Mouse (Mus musculus): Measurements from ENCODE around the gene Gm11114. TPM values are rescaled to one million over a fixed set of nuclear protein-coding genes. Genes with fewer than 3 reads are reported as not detected.

Gm11114 gene
- total RNA-seq (2021): not detected

- no peak for DNase-seq (ENCODE audit: extremely low spot score in 1 of 2, low spot score in 2 of 2)
- intact Hi-C loops (cut with DNase I): no loop called here
These were observed at the start of gene Gm11114 for GRCm38 (mm10) chr9:85312473-85312872. TSS of gene Gm11114 (plus strand) at chr9:85312773.

- DNase-seq (ENCODE audit: extremely low spot score in 1 of 2, low spot score in 2 of 2): no peak
- intact Hi-C loops (cut with DNase I): no loop called here
These were observed 45.7 kb upstream of the Gm11114 start for GRCm38 (mm10) chr9:85266847-85267246.

- DNase-seq (ENCODE audit: extremely low spot score in 1 of 2, low spot score in 2 of 2): no peak
- intact Hi-C loops (cut with DNase I): no loop called here
These were observed 38.5 kb upstream of the Gm11114 start for GRCm38 (mm10) chr9:85274114-85274513.

GRCm38 (mm10) chr9:85302849-85303248, 9.7 kb upstream of the Gm11114 start:
- DNase-seq (ENCODE audit: extremely low spot score in 1 of 2, low spot score in 2 of 2): no peak
- intact Hi-C loops (cut with DNase I): no loop called here

- no peak for DNase-seq (ENCODE audit: extremely low spot score in 1 of 2, low spot score in 2 of 2)
- intact Hi-C loops (cut with DNase I): no loop called here
These were observed 9.2 kb upstream of the Gm11114 start for GRCm38 (mm10) chr9:85303378-85303777.

GRCm38 (mm10) chr9:85316122-85316521, 3.5 kb downstream of the Gm11114 start:
- no peak for DNase-seq (ENCODE audit: extremely low spot score in 1 of 2, low spot score in 2 of 2)
- intact Hi-C loops (cut with DNase I): no loop called here

GRCm38 (mm10) chr9:85320167-85320951, 7.8 kb downstream of the Gm11114 start:
- no peak for DNase-seq (ENCODE audit: extremely low spot score in 1 of 2, low spot score in 2 of 2)
- intact Hi-C loops (cut with DNase I): loop anchor here (10.0 kb wide), 2 partner anchors 364 to 976 kb away; no protein-coding TSS in a partner anchor

GRCm38 (mm10) chr9:85324158-85324875, 11.7 kb downstream of the Gm11114 start:
- DNase-seq (ENCODE audit: extremely low spot score in 1 of 2, low spot score in 2 of 2): no peak
- intact Hi-C loops (cut with DNase I): loop anchor here (10.0 kb wide), 2 partner anchors 360 to 980 kb away; no protein-coding TSS in a partner anchor

GRCm38 (mm10) chr9:85325201-85325868, 12.8 kb downstream of the Gm11114 start:
- DNase-seq (ENCODE audit: extremely low spot score in 1 of 2, low spot score in 2 of 2): no peak
- intact Hi-C loops (cut with DNase I): loop anchor here (5.0 to 10.0 kb wide), 4 partner anchors 359 to 1368 kb away; no protein-coding TSS in a partner anchor

GRCm38 (mm10) chr9:85326292-85327241, 14.0 kb downstream of the Gm11114 start:
- intact Hi-C loops (cut with DNase I): loop anchor here (5.0 to 10.0 kb wide), 4 partner anchors 358 to 1369 kb away; no protein-coding TSS in a partner anchor
- DNase-seq (ENCODE audit: extremely low spot score in 1 of 2, low spot score in 2 of 2): peak in 1 of 2 experiments; percentile 54

- intact Hi-C loops (cut with DNase I): loop anchor here (5.0 to 10.0 kb wide), 4 partner anchors 357 to 1370 kb away; no protein-coding TSS in a partner anchor
- DNase-seq (ENCODE audit: extremely low spot score in 1 of 2, low spot score in 2 of 2): peak; percentile 50 to 88
These were observed 15.0 kb downstream of the Gm11114 start, which contains the start of gene Tent5a for GRCm38 (mm10) chr9:85327242-85328211. TSS of gene Tent5a (minus strand) at chr9:85327348.

GRCm38 (mm10) chr9:85328259-85328658, 15.7 kb downstream of the Gm11114 start:
- intact Hi-C loops (cut with DNase I): loop anchor here (5.0 to 10.0 kb wide), 4 partner anchors 357 to 1371 kb away; no protein-coding TSS in a partner anchor
- peak; percentile 76 to 84 for DNase-seq (ENCODE audit: extremely low spot score in 1 of 2, low spot score in 2 of 2)

GRCm38 (mm10) chr9:85331521-85331920, 18.9 kb downstream of the Gm11114 start:
- intact Hi-C loops (cut with DNase I): no loop called here
- peak in 1 of 2 experiments; percentile 30 for DNase-seq (ENCODE audit: extremely low spot score in 1 of 2, low spot score in 2 of 2)

GRCm38 (mm10) chr9:85336046-85336445, 23.5 kb downstream of the Gm11114 start:
- intact Hi-C loops (cut with DNase I): no loop called here
- DNase-seq (ENCODE audit: extremely low spot score in 1 of 2, low spot score in 2 of 2): no peak

- DNase-seq (ENCODE audit: extremely low spot score in 1 of 2, low spot score in 2 of 2): no peak
- intact Hi-C loops (cut with DNase I): no loop called here
These were observed 27.7 kb downstream of the Gm11114 start for GRCm38 (mm10) chr9:85340303-85340702.

- intact Hi-C loops (cut with DNase I): no loop called here
- DNase-seq (ENCODE audit: extremely low spot score in 1 of 2, low spot score in 2 of 2): no peak
These were observed 30.6 kb downstream of the Gm11114 start for GRCm38 (mm10) chr9:85342892-85343785.

Measured in left cerebral cortex, postnatal 10 days (tissue).